Mouse (Mus musculus) layer of hippocampus, postnatal 36 days (tissue): ENCODE results near the gene 9130213A22Rik. TPM values are rescaled to one million over a fixed set of nuclear protein-coding genes. Genes with fewer than 3 reads are reported as not detected.
"Not testable (repeated sequence)": the region's sequence is repeated elsewhere in the genome, so short reads cannot be mapped to it uniquely, and the experiment has no call there.

ENCODE experiments used
- DNase-seq, 2 experiments: peaks; one replicate each; pipeline ENCODE4 v3.0.0; 2022
- total RNA-seq, 2 experiments: library from RNA; stranded (reverse); gene quantifications; 2 replicates each; pipeline ENCODE4 v1.2.3; 2021

9130213A22Rik gene
- total RNA-seq, 2 experiments from 2014 or later, result 0.96 to 1.2 TPM

- not testable (repeated sequence) for DNase-seq
These were observed 28.5 kb downstream of the 9130213A22Rik start for GRCm38 (mm10) chr11:69093856-69094255.

GRCm38 (mm10) chr11:69092871-69093270 lies 29.5 kb downstream of the 9130213A22Rik start:
- no peak for DNase-seq

GRCm38 (mm10) chr11:69092386-69092751 lies 30.0 kb downstream of the 9130213A22Rik start:
- DNase-seq, result peak; percentile 72 to 80

- DNase-seq, result no peak
These were observed 30.6 kb downstream of the 9130213A22Rik start for GRCm38 (mm10) chr11:69091566-69092385.

- no peak for DNase-seq
These were observed 32.0 kb downstream of the 9130213A22Rik start for GRCm38 (mm10) chr11:69090367-69090766.

- no peak for DNase-seq
These were observed 32.6 kb downstream of the 9130213A22Rik start for GRCm38 (mm10) chr11:69089616-69090290.

- DNase-seq, result no peak
These were observed 33.4 kb downstream of the 9130213A22Rik start for GRCm38 (mm10) chr11:69088856-69089615.

GRCm38 (mm10) chr11:69088103-69088855 lies 34.1 kb downstream of the 9130213A22Rik start, which contains the start of gene Vamp2:
Gene Vamp2, plus strand, starts transcription at chr11:69088490.
- DNase-seq, result peak; percentile 90 to 91

GRCm38 (mm10) chr11:69087597-69087996 lies 34.8 kb downstream of the 9130213A22Rik start:
- DNase-seq, result no peak

- no peak for DNase-seq
These were observed 35.3 kb downstream of the 9130213A22Rik start for GRCm38 (mm10) chr11:69087082-69087481.

GRCm38 (mm10) chr11:69086390-69086789 lies 36.0 kb downstream of the 9130213A22Rik start:
- no peak for DNase-seq

GRCm38 (mm10) chr11:69085608-69086007 lies 36.8 kb downstream of the 9130213A22Rik start:
- DNase-seq, result no peak

GRCm38 (mm10) chr11:69081613-69082012 lies 40.8 kb downstream of the 9130213A22Rik start:
- DNase-seq, result no peak

- no peak for DNase-seq
These were observed 41.5 kb downstream of the 9130213A22Rik start for GRCm38 (mm10) chr11:69080855-69081222.

- no peak for DNase-seq
These were observed 42.1 kb downstream of the 9130213A22Rik start for GRCm38 (mm10) chr11:69080102-69080854.

GRCm38 (mm10) chr11:69078805-69079438 lies 43.5 kb downstream of the 9130213A22Rik start:
- DNase-seq, result no peak

GRCm38 (mm10) chr11:69078041-69078440 lies 44.3 kb downstream of the 9130213A22Rik start:
- DNase-seq, result no peak

- DNase-seq, result no peak
These were observed 45.1 kb downstream of the 9130213A22Rik start for GRCm38 (mm10) chr11:69077316-69077715.

- no peak for DNase-seq
These were observed 45.8 kb downstream of the 9130213A22Rik start for GRCm38 (mm10) chr11:69076572-69076971.

- DNase-seq, result no peak
These were observed 46.5 kb downstream of the 9130213A22Rik start for GRCm38 (mm10) chr11:69075764-69076479.
